Mouse (Mus musculus): ENCODE results near the gene Gm10282. TPM values are rescaled to one million over a fixed set of nuclear protein-coding genes. Genes with fewer than 3 reads are reported as not detected.

The Gm10282 gene
- total RNA-seq, 2 experiments from 2014 or later, result 6.3 to 10.8 TPM

DNA sequence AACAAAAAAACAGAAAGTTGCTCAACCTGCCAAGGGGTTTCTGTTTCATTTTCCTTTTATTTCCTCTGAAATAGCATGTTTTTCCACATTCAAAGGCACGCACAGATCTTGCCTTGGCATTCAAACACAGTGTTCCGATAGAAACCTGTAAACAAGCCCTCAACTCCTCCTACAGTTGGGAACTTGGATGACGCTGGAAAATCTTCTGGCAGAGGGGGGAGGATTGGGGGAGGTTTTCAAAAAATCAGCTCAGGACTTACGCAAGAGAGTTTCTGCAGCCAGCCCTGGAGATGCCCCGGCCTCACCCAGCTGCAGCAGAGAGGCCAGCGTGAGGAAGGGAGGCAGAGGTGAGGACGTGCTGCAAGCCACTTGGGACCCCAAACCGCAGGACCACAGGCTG is 1.4 kb downstream of the Gm10282 start:
- intact Hi-C loops (cut with DNase I), result no loop called here
- peak in 1 of 2 experiments; percentile 72 for DNase-seq (ENCODE audit: extremely low spot score in 1 of 2, low spot score in 2 of 2)

DNA sequence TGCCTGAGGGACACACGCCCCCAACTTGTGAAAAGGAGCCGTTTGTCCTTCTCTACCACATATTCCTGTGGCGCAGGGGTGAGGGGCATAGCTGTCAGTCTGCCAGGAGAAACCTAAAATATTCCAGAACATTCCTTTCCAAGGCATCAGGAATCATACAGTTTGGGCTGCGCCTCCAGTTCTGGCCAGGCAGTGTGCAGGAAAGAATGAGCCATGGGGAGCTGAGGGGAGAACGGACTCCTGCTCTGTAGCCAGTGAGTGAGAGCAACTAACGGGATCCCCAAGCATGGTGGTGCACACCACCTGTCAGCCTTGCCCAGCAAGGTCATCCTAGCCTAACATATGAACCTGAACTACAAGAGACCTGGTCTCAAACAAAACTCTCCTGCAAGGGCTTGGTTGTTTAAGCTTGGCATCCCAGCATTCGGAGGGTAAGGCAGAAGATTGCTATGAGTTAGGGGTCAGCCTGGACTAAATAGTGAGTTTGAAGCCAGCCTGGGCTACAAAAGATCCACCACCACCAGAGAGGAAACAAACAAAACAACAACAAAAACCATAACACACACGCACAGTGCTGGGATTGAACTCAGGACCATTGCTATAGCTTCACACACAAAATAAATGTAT is 2.0 kb downstream of the Gm10282 start:
- intact Hi-C loops (cut with DNase I), result no loop called here
- DNase-seq (ENCODE audit: extremely low spot score in 1 of 2, low spot score in 2 of 2), result no peak

DNA sequence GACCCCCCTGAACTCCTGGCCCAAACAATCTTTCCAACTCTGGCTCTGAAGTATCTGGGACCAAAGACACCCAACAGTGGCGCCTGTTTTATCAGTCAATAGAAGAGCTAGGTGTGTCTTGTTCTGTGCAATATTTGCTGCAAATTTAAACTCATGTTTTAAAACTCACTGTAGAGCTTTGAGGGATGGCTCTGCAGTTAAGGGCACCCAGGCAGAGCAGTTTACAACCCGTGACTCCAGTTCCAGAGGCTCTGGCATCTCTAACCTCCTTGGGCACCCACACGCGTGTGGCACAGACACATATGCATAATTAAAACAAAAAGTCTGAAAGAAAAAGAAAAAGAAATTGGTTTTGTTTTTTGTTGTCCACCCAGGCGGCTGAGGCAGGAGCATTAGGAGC is 3.6 kb downstream of the Gm10282 start:
- no peak for DNase-seq (ENCODE audit: extremely low spot score in 1 of 2, low spot score in 2 of 2)
- intact Hi-C loops (cut with DNase I), result no loop called here

DNA sequence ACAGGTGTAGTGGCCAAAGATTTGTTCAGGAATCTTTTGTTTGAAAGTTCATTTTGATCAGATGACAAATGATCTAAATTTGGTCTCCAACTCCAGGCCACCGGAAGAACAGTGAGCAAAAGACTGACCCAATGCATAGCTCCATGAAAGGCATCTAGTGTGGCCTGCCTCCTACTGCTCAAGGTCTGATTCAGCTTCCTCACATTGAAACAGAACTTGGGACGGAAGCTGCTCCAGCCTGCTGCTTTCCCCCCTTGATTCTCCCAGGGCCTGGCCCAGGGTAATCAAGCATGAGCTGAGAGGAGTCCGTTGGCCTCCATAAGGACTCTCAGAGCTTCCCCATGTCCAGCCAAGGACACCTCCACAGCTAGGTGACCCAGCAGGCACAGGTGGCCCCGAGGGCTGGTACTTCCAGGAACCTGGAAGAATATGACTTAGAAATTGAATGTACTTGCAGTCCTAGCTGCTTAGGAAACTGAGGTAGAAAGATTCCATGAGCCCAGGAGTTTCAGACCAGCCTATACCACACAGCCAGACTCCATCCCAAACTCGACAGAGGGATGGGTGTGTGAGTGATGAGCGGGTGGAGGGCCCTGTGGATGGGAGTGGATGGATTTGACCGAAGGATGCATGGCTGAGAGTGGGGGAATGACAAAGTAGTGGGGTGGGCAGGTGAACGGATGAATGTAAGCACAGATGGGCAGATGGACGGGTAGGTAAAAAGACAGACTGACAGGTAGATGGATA is 4.2 kb downstream of the Gm10282 start:
- intact Hi-C loops (cut with DNase I), result no loop called here
- no peak for DNase-seq (ENCODE audit: extremely low spot score in 1 of 2, low spot score in 2 of 2)

DNA sequence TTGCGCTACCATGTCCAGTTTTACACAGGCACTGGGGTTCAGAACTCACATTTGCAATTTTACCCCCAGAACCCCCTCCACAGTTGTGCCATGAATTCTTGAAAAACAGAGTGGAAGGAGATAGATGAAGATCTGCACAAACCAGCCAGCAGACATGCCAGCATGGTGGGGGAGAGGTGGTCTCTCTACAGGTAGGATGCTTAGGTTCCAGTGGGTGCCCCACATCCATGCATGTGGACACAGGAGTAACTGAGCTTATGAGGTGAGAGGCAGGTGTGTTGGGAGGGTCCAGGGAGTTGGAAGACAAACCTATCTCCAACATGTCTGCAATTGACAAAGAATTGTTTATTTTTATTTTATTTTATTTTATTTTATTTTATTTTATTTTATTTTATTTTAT is 6.1 kb downstream of the Gm10282 start:
- no peak for DNase-seq (ENCODE audit: extremely low spot score in 1 of 2, low spot score in 2 of 2)
- intact Hi-C loops (cut with DNase I), result no loop called here

DNA sequence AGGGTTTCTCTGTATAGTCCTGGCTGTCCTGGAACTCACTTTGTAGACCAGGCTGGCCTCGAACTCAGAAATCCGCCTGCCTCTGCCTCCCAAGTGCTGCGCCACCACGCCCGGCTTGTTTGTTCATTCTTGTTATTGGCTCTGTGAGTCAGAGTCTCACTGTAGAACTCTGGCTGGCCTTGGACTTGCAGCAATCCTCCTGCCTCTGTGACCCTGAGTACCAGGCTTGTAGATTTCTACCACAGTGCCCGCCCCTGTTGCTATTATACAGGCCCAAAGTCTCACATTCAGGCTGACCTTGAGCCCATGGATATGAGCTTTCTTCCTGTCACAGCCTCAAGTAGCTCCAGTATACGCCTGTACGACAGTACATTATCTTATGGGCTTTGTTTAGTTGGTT is 8.5 kb downstream of the Gm10282 start:
- intact Hi-C loops (cut with DNase I), result no loop called here
- DNase-seq (ENCODE audit: extremely low spot score in 1 of 2, low spot score in 2 of 2), result no peak

DNA sequence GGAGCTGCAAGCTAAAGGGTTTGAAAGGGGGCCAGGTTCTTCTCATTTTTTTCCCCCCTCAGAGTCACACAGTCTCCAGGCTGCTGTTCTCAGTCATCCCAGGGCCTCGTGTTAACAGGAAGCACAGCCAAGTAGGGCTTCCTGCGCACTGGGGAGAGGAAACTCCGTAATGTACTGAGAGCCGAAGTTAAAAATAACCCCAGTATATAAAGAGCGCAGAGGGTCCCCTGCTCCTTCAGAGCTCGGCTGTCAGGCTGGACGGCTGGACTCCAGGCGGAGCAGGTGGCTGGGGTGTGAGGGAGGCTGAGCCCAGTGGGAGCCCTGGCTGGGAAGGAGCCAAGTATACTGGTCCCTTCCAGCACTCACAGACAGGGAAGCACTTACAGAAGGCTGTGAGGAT is 9.4 kb downstream of the Gm10282 start:
- intact Hi-C loops (cut with DNase I), result no loop called here
- DNase-seq (ENCODE audit: extremely low spot score in 1 of 2, low spot score in 2 of 2), result peak; percentile 70 to 95

DNA sequence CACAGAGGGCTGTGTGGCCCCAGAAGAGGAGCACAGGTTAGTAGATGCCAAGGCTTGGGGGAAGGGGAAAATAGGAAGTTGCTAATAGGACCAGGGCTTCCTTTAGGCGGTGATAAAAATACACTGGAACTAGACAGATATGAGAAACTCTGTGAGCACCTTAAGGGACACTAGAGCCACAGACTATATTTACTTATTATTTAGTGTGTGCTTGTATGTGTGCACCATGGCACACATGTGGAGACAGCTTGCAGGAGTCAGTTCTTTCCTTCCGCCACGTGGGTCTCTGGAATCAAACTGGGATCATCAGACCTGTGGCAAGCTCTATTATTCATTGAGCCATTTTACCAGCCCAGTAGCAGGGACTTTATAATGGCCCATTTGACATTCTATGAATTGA is 9.9 kb downstream of the Gm10282 start:
- DNase-seq (ENCODE audit: extremely low spot score in 1 of 2, low spot score in 2 of 2), result no peak
- intact Hi-C loops (cut with DNase I), result no loop called here

DNA sequence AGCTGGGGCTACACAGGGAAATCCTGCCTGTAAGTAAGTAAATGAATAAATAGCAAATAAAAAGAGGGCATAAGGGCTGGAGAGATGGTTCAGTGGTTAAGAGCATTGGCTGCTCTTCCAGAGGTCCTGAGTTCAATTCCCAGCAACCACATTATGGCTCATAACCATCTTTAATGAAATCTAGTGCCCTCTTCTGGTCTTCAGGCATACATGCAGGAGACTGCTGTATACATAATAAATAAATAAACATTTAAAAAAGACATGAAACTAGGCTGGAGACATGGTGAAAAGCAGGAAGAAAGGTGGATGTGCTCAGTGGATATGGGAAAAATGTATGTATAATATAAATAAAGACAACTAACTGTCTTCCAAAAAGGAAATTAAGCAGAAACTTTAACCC is 11.8 kb downstream of the Gm10282 start:
- intact Hi-C loops (cut with DNase I), result no loop called here
- no peak for DNase-seq (ENCODE audit: extremely low spot score in 1 of 2, low spot score in 2 of 2)

DNA sequence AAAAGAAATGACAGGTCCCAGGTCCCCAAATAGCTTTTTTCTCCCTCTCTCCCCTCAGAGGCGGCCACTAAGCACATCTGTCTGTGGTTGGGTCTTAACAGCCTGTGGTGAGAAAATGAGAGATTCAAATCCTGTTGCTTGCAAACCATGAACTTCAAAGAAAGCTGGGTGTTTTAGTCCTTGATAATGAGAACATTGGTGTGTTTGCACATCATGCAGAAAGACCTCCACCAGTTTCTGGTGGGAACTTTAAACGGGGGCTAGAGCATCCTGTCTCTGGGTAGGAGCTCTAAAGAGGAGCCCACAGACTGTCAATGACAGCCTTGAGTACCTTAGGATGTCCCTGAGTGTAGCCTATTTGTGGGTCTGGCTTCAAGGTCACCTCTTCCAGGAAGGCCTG is 14.0 kb downstream of the Gm10282 start:
- intact Hi-C loops (cut with DNase I), result no loop called here
- DNase-seq (ENCODE audit: extremely low spot score in 1 of 2, low spot score in 2 of 2), result no peak

DNA sequence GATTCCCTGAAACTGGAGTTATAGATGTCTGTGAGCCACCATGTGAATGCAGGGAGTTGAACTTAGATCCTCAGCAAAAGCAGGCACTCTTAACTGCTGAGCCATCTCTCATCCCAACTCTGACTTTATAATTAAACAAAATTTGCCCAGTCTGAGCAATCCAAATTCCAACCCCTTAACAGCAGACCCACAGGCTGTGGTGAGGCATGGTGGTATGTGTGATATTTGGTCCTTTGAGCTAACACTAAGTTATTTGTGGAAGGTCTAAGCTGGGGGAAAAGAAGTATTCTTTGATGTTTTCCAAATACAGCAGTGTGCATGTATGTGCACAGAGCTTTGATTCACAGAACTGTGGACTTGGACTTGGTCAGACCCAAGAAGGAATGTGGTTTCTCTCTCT is 16.0 kb downstream of the Gm10282 start:
- DNase-seq (ENCODE audit: extremely low spot score in 1 of 2, low spot score in 2 of 2), result no peak
- intact Hi-C loops (cut with DNase I), result no loop called here

DNA sequence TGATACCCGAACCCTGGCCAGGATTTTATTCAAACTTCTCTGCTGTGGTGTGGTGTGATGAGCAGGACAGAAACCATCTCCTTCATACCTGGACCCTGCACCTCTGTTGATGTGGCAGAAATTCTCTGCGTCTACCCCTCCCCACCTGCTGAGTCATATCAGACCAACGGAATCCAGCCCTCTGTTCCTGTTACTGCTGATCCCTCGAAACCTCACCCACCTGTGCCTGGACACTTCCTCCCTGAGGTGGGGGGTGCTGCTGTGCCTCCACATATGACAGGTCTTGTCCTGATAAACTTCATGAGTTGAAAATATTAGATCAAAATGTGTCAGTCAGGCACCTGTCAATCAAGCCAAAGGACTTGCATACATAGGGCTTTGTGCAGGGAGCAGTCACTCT is 19.8 kb downstream of the Gm10282 start:
- no peak for DNase-seq (ENCODE audit: extremely low spot score in 1 of 2, low spot score in 2 of 2)
- intact Hi-C loops (cut with DNase I), result no loop called here

DNA sequence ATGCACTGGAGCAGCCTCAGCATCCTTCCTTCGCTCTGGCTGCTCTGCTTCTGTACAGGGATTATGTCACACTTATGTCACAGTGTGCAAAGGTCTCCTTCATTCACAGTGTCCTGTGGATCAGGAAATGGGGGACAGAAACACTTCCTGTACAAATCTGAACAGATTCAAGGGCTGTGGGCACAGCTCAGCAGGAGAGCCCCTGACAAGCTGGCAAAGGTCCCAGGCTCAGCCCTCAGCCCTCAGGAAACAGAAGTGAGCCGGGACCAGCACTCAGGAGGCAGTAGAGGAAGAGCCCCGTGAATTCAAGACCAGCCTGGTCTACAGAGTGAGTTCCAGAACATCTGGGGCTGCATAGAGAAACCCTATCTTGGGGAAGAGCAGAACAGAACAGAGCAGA is 23.4 kb downstream of the Gm10282 start:
- intact Hi-C loops (cut with DNase I), result no loop called here
- peak in 1 of 2 experiments; percentile 83 for DNase-seq (ENCODE audit: extremely low spot score in 1 of 2, low spot score in 2 of 2)

DNA sequence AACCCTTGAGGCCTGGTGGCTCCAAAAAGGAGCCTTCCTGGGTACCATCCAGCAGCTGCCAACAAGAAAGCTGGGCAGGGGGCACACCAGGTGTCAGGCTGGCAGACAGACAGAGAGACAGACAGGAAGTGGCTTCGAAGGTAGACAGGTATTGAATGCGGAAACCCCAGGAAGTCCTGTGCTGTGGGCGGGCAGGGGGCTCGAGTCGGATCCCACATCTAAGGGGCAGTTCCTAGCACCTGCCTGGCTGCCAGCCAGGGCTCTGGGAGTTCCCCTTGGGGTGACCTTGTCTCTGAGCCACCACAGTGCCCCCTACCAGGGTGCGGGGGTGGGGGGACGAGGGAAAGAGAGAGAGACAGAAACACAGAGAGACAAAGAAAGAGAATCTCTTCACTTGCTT is 25.9 kb downstream of the Gm10282 start:
- intact Hi-C loops (cut with DNase I), result no loop called here
- peak in 1 of 2 experiments; percentile 32 for DNase-seq (ENCODE audit: extremely low spot score in 1 of 2, low spot score in 2 of 2)

DNA sequence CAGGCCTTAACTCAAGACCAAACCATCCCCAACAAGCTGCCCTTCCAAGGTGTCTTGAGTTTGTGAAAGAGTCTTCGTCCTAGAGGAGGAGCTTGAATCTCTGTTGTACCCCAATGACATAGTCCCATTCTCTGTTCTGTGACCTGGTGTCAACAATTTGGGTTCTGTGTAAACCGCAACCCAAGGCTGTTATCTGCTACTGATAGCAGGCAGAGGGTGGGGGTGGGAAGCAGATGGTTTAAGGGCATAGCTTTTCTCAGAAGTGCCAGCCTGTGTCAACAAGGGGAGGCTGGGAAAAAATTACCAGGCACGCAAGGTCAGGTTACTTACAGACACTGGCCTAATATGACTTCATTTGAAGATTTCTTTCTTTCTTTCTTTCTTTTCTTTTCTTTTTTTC is 27.8 kb downstream of the Gm10282 start:
- DNase-seq (ENCODE audit: extremely low spot score in 1 of 2, low spot score in 2 of 2), result no peak
- intact Hi-C loops (cut with DNase I), result no loop called here

DNA sequence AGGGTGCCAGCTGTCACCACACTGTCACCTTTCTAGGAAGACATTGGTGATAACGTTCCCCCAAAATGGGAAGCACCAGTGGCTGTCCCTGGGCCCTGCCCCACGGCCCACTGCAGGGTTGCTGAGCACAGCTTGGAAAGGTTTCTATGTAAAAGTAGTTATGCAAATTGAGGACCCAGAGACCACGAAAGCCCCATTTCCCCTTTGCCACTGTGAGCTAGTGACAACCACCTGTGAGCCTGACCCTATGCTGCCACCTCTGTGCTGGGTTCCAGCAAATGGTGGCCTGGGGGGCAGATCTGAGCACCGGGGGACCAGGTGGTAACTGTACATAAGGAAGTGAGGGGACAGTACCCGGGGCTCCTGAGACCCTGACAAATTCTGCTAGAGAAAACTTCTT is 31.3 kb downstream of the Gm10282 start:
- DNase-seq (ENCODE audit: extremely low spot score in 1 of 2, low spot score in 2 of 2), result no peak
- intact Hi-C loops (cut with DNase I), result no loop called here

DNA sequence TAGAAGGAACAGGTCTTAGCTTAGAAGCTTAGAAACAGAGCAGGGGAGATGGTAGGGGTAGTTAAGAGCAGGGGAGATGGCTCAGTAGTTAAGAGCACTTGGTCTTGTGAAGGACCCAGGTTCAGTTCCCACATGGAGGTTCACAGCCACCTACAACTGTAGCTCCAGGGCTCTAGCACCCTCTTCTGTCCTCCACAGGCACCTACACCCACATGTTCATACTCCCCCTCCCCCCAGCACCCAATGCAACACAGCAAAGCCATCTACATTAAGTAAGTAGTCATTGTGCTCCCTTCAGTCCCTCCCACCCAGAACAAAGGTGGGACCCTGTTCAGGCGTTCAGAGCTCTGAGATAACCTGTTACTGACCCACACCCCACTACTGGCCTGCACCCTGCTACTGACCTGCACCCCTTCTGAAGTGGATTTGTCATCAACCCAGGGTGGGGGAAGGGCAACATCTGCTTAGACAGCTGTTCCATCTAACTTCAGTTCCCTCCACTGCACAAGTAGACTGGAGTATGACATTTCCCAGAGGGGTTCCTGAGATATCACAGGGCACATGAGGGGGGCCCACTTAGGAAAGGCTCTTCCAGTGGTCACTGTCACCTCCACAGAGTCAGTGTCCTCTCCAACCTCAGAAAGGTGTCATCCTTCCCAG is 31.8 kb downstream of the Gm10282 start:
- intact Hi-C loops (cut with DNase I), result no loop called here
- DNase-seq (ENCODE audit: extremely low spot score in 1 of 2, low spot score in 2 of 2), result no peak

DNA sequence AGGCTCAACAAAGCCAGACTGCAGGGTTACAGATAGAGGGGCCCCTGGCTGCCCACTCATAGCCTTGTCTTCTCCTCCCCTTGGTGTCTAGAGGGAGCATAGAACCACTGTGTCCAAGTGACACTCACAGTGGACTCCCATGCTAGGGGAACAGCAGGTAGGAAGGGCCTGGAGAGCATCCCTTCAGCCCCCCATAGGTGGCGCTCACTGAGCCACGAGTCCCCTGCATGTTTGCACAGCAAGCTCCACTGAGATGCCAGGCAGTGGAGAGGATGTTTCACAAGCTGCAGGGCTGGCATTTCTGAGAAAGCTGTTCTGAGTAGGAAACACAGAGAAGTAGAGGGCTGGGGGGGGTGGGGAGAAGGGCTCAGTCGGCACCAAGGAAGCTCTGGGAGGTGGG is 32.7 kb downstream of the Gm10282 start:
- intact Hi-C loops (cut with DNase I), result no loop called here
- peak; percentile 52 to 84 for DNase-seq (ENCODE audit: extremely low spot score in 1 of 2, low spot score in 2 of 2)

DNA sequence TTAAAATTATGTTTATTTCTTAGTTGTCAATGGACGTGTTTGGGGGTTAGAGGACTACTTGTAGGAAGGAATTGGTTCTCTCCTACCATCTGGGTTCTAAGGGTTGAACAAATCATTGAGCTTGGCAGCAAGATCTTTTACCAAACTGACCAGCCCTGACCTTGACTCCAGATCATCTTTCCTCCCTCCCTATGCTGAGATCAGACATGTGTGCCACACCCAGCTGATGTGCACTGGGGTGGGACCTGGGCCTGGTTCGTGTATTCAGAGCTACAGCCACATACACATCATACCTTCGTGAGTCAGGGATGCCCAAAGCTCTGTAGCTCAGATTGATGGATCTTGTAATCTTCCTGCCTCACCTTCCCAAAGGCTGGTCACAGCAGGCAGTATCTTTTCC is 33.4 kb downstream of the Gm10282 start:
- no peak for DNase-seq (ENCODE audit: extremely low spot score in 1 of 2, low spot score in 2 of 2)
- intact Hi-C loops (cut with DNase I), result no loop called here

DNA sequence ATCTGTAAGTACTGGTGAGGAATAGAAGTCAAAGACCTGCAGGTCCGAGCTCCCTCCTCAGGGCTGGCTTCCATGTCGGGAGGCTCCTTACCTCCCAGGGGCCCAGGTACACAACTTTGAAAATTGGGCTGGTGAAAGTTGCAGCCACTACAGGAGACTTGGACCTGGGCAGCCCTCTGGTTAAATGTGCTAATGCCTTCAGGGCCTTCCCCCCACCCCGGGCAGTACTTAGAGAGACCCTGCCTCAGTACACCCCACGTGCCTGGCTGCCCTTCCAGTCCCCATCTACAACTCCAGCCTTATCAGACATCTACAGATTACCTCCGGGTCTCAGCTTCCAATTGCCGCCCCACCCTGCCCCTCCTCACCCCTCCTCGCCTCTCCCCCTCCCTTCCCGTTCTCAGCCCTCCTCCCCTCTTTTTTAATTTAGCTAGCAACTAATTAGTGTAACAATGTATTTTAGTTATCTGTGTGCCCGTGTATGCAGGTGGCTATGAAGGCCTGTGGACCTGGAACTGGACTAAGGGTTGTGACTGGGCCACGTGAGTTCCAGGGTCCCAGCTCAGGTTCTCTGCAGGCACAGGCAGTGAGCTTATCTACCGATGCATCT is 33.9 kb downstream of the Gm10282 start:
- intact Hi-C loops (cut with DNase I), result no loop called here

More for the DNA sequence above, 33.9 kb downstream of the Gm10282 start:
- DNase-seq (ENCODE audit: extremely low spot score in 1 of 2, low spot score in 2 of 2), result no peak

Measured in left cerebral cortex, postnatal 10 days (tissue).